Mouse (Mus musculus) liver (tissue): ENCODE measurements around the gene Gm20479.

Experiments used
- DNase-seq: peaks from one replicate; pipeline ENCODE4 v3.0.0-alpha.2; 2020; ENCODE audit warnings: mixed read lengths

Gm20479 gene

GRCm38 (mm10) chr7:27366082-27366844 is 9.0 kb upstream of the Gm20479 start:
- no peak for DNase-seq

DNA sequence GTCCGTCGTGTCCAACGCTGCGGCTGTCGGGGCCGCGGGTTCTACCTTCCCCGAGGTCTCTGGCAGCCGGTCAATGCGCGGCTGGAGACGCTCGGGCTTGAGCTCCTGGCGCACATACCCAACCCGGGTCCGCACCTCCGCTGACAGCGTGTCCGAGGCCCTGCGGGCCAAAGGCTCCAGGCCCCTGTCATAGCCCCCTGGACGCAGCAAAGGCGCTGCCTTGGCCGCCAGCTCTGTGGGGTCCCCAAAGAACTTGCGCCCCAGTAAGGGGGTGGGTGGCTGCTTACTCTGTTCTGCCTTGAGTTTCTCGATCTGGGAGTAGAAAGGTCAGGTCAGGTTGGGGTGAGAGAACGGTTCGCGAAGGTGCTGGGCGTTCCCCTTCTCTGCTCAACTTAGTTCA is 7.2 kb upstream of the Gm20479 start:
- DNase-seq = no peak

DNA sequence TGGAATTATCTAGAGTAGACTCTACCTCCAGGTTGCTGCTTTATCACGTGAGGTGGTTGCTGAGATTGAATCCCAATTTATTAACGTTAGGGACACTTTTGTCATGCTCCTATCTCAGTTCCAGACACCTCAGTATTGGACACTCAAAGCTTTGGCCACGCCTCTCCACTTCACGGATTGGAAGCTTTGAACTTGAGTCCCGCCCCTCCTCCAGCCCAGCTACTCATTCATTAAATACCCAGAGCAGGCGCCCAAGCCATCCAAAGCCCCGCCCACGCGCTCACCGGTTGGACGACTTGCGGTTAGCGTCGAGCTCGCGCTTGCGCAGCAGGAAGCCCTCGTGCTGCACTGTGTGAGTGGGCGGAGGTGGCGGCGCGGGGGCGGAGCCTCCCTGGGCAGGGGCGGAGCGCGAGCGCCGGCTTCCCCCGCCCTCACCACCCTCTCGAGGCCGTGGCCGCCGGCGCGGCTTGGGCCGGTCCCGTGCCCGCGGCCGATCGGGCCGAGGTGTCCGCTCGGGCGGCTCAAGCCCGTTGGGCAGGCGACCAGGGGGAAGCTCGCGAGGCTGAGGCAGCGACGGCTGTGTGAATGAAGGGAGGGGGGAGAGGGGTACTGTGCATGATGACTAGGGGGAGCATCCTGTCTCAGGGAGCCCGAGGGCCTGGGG is 4.2 kb upstream of the Gm20479 start:
- DNase-seq = peak; percentile 99

DNA sequence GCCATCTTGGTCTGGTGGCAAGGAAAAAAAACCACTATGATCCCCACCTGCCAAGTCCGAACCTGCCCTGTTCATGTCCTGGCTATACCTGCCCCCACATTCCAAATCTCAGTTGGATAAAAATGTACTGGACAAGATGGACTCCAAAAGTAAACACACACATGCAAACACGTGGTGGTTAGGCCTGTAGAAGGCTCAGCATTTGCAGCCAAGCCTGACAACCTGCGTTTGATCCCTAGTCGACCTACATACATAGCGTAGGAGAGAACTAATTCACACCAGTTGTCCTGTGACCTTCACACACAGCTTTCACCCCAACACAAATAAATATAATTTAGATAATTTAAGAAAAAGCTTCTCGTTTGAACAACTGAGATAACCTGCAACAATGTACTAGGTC is 3.5 kb upstream of the Gm20479 start:
- DNase-seq = no peak

DNA sequence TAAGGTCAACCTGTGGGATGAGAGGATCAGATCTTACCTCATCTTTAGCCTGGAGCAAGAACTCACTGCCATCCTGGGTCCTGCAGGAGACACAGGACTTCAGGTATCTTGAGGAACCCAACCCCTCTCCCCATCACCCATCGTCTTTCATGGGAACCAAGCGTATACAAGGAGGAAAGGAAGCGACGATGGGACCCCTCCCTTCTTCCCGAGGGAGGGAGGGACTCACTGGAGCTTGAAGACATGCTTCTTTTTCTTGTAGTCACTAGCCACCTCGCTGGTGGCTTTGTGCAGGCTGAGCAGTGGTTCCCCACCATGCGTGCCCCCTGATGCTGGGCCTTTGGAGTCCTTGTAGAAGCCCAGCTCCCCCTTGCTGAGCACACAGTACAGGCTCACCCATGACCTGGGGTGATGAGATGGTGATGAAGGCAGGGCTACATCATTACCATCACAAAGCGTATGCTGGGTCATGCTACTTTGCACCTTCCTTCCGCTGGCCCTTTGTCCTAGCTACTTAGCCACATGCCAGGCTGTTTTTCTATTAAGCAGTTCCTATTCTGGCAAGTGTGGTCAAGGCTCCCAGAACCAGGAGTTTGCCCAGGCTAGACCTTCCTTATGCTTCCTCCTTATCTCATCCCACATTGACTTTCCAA is 2.6 kb upstream of the Gm20479 start:
- DNase-seq = no peak

- DNase-seq = no peak
Measured at GRCm38 (mm10) chr7:27359162-27359561, 1.9 kb upstream of the Gm20479 start.

- DNase-seq = no peak
Measured at GRCm38 (mm10) chr7:27357595-27357978, 368 bp upstream of the Gm20479 start.

DNA sequence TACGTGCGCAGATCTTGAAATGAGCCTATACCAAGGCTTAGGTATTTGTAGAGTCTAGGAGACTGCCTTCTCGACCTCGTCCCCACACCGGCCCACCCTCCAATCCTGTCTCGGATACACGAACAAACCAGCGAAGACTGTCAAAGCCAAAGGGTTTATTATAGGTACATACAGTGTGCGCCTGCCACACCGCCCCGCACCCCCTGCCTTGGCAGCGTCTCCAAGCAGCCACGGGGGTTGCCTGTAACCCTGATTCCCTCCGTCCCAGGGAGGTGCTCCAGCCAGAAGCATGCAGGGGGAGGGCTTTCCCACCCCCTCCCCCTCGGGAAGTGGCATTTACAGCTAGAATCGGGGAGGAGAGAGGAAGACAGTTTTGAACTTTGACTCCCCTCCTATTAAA is 971 bp downstream of the Gm20479 start:
- peak; percentile 37 for DNase-seq

GRCm38 (mm10) chr7:27355745-27356240 is 1.4 kb downstream of the Gm20479 start, which contains the start of gene Shkbp1:
Shkbp1 (minus strand) TSS chr7:27356019.
- DNase-seq = peak; percentile 92

DNA sequence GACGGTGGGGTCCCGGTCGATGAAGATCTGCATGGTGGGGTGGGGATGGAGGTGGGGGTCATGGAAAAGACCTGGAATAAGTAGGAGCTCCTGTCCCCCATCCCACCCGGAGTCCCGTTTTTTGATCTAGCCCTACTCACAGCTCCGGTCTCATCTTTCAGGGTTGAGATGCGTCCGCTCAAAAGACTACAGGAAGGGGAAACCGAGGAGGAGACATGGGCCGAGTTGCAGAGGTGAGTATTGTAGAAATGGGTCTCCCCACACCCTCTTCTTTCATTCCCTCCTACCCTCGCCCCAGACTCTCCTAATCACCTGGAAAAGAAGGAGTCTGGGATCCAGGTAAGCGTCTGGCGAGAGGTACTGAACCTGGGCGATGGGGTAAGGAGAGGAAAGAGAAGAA is 2.0 kb downstream of the Gm20479 start:
- DNase-seq = no peak

DNA sequence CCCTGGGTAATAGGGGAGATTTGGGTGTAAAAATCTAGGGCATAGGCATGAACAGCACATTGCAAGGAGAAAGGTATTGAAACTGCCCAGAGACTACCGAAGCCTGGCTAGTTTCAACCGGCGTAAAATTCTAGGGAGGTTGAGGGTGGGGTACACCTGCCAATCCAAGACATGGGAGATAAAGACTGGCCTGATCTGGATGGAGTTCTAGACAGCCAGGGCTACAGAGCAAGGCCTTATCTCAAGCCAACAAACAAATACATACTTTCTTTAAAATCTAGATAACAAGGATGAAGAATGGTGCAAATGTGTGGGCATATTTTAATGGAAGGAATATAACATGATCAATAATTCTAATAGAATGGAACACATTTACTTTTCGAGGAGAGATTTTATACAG is 2.4 kb downstream of the Gm20479 start:
- DNase-seq = peak; percentile 48

DNA sequence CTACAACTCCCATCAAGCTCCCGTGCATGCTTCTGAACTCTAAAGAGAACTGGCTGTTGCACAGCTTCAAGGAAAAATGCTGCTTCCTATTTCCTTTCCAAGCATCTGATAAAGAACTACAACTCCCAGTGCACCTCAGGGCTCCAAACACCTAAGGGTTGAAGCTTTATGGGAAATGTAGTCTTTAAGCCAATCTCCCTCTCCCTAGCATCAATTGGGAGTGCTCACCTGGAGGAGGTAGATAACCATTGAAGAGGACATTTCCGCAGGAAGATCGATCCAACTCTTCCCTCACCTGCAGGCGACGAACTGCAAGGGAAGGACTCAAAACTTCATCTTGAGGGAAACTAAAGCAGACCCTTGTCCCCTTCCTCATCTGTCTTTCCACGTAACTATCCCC is 3.1 kb downstream of the Gm20479 start:
- no peak for DNase-seq

GRCm38 (mm10) chr7:27345444-27345843 is 11.8 kb downstream of the Gm20479 start:
- DNase-seq = no peak

DNA sequence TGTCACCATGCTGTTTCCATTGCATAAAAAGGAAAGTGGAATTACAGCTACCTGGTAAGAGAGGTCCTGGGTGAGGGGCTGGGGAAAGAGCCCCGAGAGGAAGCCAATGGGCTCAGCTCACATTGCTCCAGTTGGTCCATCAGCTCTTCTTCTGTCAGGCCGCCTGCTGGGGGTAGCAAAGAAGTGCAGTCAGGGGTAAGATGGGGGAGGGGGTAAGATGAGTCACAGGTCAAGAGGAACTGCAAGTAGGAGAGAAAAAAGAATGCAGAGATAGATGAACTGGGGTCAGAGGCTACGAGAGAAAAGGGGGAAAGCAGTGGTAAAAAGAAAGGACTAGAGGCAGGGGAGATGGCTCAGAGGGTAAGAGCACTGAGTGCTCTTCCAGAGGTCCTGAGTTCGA is 14.6 kb downstream of the Gm20479 start:
- no peak for DNase-seq

DNA sequence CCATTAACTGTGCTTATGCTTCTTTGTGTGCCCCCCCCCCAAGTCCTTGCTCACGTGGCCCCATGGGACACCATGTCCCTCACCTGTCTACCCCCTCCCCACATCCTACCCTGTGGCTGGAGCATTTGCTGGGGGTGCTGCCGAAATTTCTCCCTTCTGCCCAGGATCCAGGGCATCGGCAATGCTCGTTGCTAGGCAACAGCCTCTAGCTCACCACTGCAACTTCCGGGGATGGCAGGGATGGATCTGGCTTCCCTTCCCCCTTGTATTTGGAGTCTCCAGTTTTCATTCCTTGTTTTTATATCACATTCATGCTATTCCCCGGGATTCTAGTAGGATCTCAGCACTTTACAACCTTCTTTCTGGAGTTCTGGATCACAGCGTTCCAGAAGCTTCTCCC is 17.7 kb downstream of the Gm20479 start:
- DNase-seq = no peak

DNA sequence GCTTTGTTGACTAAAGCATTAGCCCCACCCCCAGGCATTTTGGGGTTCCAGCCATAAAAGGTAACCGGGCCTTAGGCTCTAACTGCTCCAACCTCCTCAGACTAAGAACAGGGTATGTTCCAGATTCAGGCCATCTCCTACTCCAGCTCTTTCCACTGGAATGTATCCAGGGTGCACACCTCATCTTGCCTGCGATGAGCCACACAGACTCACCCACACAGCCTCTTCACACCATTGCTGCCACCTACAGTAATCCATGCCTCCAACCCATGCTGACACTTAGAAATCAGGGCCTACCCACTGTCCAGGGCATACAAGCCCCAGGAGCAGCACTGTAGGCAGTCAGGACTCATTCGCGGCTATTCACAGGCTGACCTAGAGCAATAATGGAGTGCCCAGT is 18.1 kb downstream of the Gm20479 start:
- DNase-seq = no peak

DNA sequence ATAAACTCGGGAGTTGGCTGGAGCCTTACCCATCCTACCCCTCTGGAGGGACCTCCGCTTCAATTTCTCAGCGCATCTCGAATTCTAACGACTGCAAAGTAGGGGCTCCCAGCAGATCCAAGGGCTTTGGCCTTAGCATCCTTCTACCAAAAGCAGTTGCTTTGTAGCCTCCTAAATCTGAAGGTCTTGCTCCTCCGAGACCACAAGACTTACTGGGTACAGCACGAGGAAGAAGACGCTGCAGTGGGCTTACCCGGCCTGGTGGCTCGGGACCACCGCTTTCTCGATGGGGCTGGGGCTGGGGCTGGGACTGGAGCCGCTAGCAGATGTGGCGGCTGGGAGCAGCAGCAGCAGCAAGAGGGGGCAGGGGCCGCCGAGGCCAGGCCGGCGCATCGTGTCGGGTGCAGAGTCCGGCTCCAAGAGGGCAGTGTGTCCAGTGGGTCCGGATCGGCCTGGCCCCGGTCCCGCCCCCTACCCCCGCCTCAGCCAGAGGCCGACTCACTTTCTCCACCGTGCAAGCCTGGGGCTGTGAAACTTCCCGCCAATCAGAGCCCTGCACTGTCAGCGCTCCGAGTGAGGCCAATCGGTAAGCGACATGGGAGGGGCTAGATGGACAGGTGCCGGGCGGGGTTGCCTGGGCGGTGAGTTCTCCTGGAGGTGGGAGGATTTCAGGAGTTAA is 19.9 kb downstream of the Gm20479 start, which contains the start of gene Ltbp4:
Gene Ltbp4, minus strand, starts transcription at position 518 of the 679 bp plus-strand sequence.
- peak; percentile 70 for DNase-seq

- peak; percentile 84 for DNase-seq
Measured at GRCm38 (mm10) chr7:27335928-27336823, 21.0 kb downstream of the Gm20479 start.

DNA sequence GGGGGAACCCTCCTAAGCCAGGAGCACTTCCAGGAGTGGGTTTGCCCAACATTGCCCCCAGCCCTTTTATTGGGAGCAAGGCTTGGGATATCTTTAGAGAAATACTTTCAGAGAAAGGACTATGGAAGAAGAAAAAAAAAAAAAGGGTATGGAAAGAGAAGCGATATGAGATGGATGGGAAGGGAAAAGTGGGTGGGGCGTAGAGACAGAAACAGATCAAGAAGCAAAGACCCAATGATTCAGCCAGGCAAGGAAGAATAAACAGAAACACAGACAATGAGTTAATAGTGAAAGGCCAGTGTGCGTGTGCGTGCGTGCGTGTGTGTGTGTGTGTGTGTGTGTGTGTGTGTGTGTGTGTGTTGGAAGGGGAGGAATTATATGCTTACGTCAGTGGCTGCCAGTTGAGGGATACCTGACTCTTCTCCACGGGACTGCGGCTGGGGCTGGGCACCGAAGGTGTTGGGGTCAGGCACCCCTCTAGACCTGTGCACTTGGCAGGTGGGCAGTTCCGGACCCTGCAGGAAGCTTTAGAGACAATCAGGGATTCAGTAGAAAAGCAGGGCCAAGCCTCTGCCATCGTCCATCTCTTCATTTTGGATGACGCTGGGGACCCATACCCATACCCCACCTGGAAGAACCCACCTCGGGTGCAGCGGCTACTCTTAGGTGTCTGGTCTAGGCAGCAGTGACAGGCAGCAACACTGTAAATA is 22.1 kb downstream of the Gm20479 start:
- no peak for DNase-seq

DNA sequence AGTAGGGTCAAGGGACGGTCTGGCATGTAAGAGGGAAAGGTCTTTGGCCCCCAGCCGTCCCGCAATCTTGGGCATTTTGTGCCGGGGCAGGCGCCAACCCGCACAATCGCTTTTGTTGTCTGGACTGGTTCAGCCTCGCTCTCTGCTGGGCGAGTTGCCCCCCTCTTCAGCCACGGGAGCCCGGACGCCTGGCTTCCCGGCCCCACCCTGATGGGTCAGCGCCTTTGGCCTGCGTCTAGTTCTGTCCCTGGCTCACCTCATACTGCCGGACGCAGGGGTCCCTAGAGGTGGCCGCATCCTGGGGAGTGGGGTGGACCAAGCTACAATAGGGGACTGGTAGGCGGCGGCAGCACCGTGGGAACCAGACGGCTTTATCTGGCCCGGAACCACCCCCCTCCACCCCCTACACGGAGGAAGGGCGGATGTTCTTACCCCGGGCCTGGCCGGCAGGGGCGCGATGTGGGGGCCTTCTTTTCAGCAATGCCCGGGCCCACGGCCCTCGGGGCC is 22.8 kb downstream of the Gm20479 start:
- DNase-seq = peak; percentile 29

- DNase-seq = peak; percentile 24
Measured at GRCm38 (mm10) chr7:27333316-27333941, 23.8 kb downstream of the Gm20479 start.
